Mouse (Mus musculus) embryonic facial prominence, embryonic 10.5 days (tissue): ENCODE results near the gene Prkaca. TPM values are rescaled to one million over a fixed set of nuclear protein-coding genes. Genes with fewer than 3 reads are reported as not detected.

ENCODE experiments used
- DNase-seq: peaks from one replicate; pipeline ENCODE4 v3.0.0-alpha.2; 2017; ENCODE audit warnings: low spot score
- H3K27ac ChIP-seq: fragments of 300-500 bp; sonication (generic); replicated peaks from 2 replicates; pipeline ENCODE4 v1.5.1; 2016; ENCODE audit warnings: mild to moderate bottlenecking
- H3K27me3 ChIP-seq: fragments of 300-500 bp; sonication (generic); replicated peaks from 2 replicates; pipeline ENCODE4 v1.6.1; 2016; ENCODE audit warnings: low read depth, mild to moderate bottlenecking; ENCODE audit not compliant: poor library complexity, severe bottlenecking
- H3K36me3 ChIP-seq: fragments of 300-500 bp; sonication (generic); replicated peaks from 2 replicates; pipeline ENCODE4 v1.6.1; 2016; ENCODE audit warnings: mild to moderate bottlenecking, moderate library complexity
- H3K4me1 ChIP-seq: fragments of 300-500 bp; sonication (generic); 2 replicates; pipeline ENCODE4 v1.6.1; 2016
- H3K4me3 ChIP-seq: fragments of 300-500 bp; sonication (generic); 2 replicates; pipeline ENCODE4 v1.5.1; 2016; ENCODE audit warnings: mild to moderate bottlenecking, moderate library complexity
- H3K9me3 ChIP-seq: fragments of 300-500 bp; sonication (generic); 2 replicates; pipeline ENCODE4 v1.6.1; 2016; ENCODE audit warnings: mild to moderate bottlenecking
- WGBS: fragments of 180-500 bp; shearing (Covaris S2); methylation state at CpG from one replicate; pipeline ENCODE4 v1.1.7; 2016; 5-methylcytosine and 5-hydroxymethylcytosine counted together
- polyA plus RNA-seq: library from polyadenylated mRNA; unstranded; fragments of >200 nt; fragmentation: Nextera tagmentation; extraction: Ambion mirVana; gene quantifications from 2 replicates; pipeline ENCODE4 v1.2.1, GENCODE M21; 2016

The Prkaca gene
- polyA plus RNA-seq: 150 and 153 TPM in 2 replicates

DNA sequence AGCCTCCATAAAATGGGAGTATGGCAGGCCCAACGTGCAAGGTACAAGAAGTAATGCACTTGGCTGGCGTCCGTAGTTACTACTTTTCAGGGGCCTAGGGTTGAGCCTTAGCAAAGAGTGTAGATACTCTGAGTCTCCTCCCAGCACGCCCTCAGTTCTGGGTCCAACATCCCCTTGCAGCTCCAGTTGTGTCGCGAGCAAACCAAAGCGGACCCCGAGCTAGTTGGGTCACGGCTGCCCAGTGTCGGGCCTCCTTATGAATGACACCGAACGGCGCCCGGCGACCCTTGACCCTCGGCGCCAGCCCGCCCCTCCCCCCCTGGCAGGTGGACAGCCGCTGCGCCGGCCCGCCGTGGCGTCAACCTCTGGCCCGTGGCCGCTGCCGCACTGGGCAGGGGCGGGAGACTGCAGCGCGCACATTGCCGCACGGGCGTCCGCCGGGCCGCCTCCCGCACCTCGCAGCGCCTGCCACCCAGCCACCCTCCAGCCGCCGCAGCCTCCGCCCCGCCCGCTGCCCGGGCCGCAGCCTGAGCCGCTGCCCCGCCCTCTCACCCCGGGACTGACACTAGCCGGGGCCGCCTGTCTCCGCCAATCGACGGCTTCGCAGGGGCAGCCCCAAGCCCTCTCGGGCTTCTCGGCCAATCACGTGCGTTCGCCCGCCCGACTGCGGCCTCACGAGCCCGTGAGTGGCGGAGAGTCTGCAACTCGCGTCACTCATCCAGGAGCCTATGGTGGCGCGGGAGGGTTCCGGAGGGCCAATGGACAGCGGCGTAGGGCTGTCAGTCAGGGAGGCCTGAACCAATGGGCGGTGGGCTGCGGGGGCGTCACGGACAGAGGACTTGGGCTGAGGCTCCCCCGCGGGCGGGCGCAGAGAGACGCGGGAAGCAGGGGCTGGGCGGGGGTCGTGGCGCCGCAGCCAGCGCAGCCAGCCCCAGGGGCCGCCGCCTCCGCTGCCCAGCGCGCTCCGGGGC lies at the start of gene Prkaca:
TSS of gene Prkaca (plus strand) at position 844 of the 971 bp plus-strand sequence.
- Histone ChIP-seq H3K36me3 (peaks cover 38% of the 10 kb centered on the region), H3K27ac (peak within 1 kb of the TSS; percentile 91), H3K27me3 (no peaks in the 10 kb centered on the region), H3K4me3 (peak within 1 kb of the TSS; percentile 87), H3K4me1 (peaks cover 41% of the 10 kb centered on the region), H3K9me3 (no peaks in the 10 kb centered on the region)
- under 1% methylated on average over 94 of the region's 94 CpGs for WGBS
- DNase-seq: peak; percentile 99

DNA sequence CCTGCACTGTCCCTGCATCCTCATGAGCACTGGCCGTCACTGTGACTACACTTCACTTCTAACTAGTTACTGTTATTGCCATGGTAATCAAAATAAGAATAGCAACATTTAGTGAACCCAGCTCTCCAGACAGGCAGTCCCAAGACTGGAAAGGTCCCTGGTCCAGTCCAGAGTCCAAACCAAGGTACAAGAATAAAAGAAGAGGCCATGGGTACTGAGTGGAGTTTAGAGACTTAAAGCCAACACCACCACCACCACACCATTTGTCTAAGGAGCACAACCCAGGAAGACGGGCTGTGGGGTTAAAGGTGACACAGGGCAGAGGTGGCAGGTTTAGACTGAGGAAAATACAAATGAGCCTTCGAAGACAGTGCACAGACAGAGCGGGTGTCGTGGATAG lies 48.2 kb upstream of the Prkaca start:
- WGBS: 86% methylated on average over 5 of the region's 5 CpGs
- no peaks in the 10 kb centered on the region for H3K9me3 ChIP-seq
- no peak overlapping the region for H3K27ac ChIP-seq
- H3K4me3 ChIP-seq: no peak overlapping the region
- peaks cover 95% of the 10 kb centered on the region for H3K36me3 ChIP-seq
- no peaks in the 10 kb centered on the region for H3K27me3 ChIP-seq
- no peaks in the 10 kb centered on the region for H3K4me1 ChIP-seq
- no peak for DNase-seq

DNA sequence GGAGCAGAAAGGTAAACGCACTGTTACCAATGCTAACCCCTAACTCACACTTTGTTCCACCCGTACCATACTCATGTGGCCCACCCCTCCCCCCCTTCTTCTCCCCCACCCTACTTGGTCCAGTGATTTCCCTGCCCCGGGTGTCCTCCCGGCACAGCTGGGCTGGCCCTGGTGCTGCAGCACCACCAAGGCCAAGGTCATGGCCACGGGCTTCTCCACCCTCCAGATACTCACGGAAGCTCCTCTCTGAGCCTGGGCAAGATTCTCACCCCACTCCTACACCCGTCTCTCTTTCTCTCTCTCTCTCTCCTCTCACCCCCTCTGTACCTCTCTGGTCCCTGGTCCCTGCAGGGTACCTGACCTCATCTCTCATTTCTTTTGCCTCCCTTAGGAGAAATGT lies 46.5 kb upstream of the Prkaca start:
- Histone ChIP-seq H3K27me3 (no peaks in the 10 kb centered on the region), H3K4me3 (no peak overlapping the region), H3K9me3 (no peaks in the 10 kb centered on the region), H3K27ac (no peak overlapping the region), H3K36me3 (peaks cover 95% of the 10 kb centered on the region), H3K4me1 (no peaks in the 10 kb centered on the region)
- 70% methylated on average over 7 of the region's 7 CpGs for WGBS
- no peak for DNase-seq

DNA sequence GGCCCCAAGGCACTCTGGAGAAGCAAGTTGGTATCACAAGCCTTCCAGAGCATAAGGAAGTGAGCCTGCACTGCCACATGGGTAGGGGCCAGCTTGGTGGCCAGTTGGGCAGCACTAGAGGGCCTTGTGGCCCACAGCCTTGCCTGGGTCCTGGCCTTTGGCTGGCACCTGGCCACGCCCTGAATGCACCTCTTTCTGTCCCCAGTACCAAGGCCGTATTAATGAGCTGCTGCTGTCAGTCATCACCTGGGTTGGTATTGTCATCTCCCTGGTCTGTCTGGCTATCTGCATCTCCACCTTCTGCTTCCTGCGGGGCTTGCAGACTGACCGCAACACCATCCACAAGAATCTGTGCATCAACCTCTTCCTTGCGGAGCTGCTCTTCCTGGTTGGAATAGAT lies 38.6 kb upstream of the Prkaca start:
- Histone ChIP-seq H3K4me1 (no peaks in the 10 kb centered on the region), H3K27me3 (no peaks in the 10 kb centered on the region), H3K36me3 (peaks cover 100% of the 10 kb centered on the region), H3K27ac (no peak overlapping the region), H3K4me3 (no peak overlapping the region), H3K9me3 (no peaks in the 10 kb centered on the region)
- DNase-seq: no peak
- 87% methylated on average over 5 of the region's 5 CpGs for WGBS

DNA sequence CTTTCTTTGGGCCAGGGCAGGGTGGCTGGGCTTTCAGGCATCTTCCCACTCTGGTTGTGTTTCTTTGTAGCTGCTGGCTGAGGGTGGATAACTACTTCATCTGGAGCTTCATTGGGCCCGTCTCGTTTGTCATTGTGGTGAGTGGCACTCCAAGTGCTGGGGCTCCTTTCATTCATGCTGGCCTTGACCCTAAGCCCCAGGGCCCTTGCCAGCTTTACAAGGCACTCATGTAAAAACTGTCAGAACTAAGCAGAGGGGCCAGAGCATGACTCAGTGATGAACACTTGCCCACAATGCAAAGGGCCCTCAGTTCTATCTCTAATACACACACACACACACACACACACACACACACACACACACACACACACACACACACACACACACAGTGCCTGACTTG lies 37.8 kb upstream of the Prkaca start:
- no peaks in the 10 kb centered on the region for H3K27me3 ChIP-seq
- no peaks in the 10 kb centered on the region for H3K9me3 ChIP-seq
- no peak for DNase-seq
- no peak overlapping the region for H3K27ac ChIP-seq
- peaks cover 100% of the 10 kb centered on the region for H3K36me3 ChIP-seq
- 76% methylated on average over 2 of the region's 2 CpGs for WGBS
- no peaks in the 10 kb centered on the region for H3K4me1 ChIP-seq
- H3K4me3 ChIP-seq: no peak overlapping the region

DNA sequence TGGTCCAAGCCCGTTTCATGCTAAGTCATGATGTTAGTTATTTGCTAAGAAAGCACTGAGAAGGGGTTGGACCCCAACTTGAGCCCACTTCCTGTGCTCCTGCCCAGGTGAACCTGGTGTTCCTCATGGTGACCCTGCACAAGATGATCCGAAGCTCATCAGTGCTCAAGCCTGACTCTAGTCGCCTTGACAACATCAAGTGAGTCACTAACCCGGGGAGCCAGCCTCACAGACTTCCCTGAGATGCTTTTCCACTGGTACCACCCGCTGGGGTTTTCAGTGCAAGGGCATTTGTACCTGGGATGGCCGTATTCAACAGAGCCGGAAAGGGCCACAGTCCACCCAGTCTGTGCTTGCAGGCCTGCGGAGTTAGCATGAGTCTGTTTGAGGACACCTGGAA lies 37.4 kb upstream of the Prkaca start:
- no peak overlapping the region for H3K4me3 ChIP-seq
- H3K27me3 ChIP-seq: no peaks in the 10 kb centered on the region
- no peak for DNase-seq
- H3K9me3 ChIP-seq: no peaks in the 10 kb centered on the region
- WGBS: 91% methylated on average over 8 of the region's 8 CpGs
- H3K27ac ChIP-seq: no peak overlapping the region
- H3K4me1 ChIP-seq: no peaks in the 10 kb centered on the region
- H3K36me3 ChIP-seq: peaks cover 100% of the 10 kb centered on the region

DNA sequence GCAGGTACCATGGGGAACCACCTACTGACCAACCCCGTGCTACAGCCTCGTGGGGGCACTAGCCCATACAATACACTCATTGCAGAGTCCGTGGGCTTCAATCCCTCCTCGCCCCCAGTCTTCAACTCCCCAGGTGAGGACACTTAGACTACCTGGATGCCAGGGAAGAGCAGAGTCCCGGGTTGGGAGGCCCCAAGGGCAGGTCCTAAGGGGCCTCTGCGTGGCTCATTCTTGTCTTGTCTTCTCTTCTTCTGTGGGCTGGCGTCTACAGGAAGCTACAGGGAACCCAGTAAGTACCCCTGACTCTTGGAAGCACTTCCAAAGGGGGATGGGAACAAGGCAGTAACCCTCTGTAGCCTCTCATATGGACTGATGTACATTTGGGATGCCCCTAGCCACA lies 35.1 kb upstream of the Prkaca start:
- Histone ChIP-seq H3K36me3 (peaks cover 78% of the 10 kb centered on the region), H3K9me3 (no peaks in the 10 kb centered on the region), H3K4me1 (no peaks in the 10 kb centered on the region), H3K4me3 (no peak overlapping the region), H3K27ac (no peak overlapping the region), H3K27me3 (no peaks in the 10 kb centered on the region)
- DNase-seq: peak; percentile 6
- WGBS: 92% methylated on average over 7 of the region's 7 CpGs

DNA sequence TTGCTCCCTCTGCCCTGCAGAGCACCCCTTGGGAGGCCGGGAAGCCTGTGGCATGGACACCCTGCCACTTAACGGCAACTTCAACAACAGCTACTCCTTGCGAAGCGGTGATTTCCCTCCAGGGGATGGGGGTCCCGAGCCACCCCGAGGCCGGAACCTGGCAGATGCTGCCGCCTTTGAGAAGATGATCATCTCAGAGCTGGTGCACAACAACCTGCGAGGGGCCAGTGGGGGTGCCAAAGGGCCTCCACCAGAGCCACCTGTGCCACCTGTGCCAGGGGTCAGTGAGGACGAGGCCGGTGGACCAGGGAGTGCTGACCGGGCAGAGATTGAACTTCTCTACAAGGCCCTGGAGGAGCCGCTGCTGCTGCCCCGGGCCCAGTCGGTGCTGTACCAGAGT lies 34.5 kb upstream of the Prkaca start:
- H3K4me3 ChIP-seq: no peak overlapping the region

DNA sequence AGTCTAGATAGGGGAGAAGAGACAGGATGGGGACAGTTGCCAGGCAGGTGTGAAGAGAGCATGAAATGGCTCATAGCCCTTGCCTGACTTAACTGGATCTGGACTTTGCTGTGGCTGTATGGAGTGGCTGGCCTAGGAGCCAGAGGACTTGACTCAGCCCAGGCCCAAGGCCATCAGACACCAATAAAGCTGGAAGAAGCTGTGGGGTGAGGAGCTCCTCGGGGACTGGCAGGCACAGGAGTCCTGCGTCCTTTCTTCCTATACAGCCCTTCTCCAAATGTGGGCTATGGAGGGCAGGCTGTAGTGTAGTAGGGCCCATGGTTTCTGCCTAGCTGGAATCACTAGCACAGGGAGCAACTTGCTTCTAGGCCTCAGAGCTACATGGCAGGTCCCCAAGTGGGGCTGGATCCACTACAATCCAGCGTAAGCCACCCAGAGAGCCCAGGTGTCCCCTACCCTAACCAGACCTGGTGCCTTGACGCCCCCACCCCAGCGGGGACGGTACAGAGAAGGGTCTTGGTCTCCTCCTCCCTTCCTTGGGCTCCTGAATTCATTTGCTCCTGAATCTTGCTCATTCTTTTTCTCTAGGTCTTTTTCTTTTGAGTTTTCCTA lies 31.6 kb upstream of the Prkaca start:
- WGBS: 72% methylated on average over 6 of the region's 6 CpGs
- H3K9me3 ChIP-seq: no peaks in the 10 kb centered on the region
- H3K4me1 ChIP-seq: no peaks in the 10 kb centered on the region
- no peak overlapping the region for H3K4me3 ChIP-seq
- peaks cover 43% of the 10 kb centered on the region for H3K36me3 ChIP-seq
- no peaks in the 10 kb centered on the region for H3K27me3 ChIP-seq
- peak; percentile 7 for DNase-seq
- no peak overlapping the region for H3K27ac ChIP-seq

More for the DNA sequence above, 34.5 kb upstream of the Prkaca start:
- DNase-seq: no peak
- no peaks in the 10 kb centered on the region for H3K27me3 ChIP-seq
- H3K36me3 ChIP-seq: peaks cover 71% of the 10 kb centered on the region
- no peak overlapping the region for H3K27ac ChIP-seq
- H3K9me3 ChIP-seq: no peaks in the 10 kb centered on the region
- WGBS: 93% methylated on average over 15 of the region's 15 CpGs
- H3K4me1 ChIP-seq: no peaks in the 10 kb centered on the region

DNA sequence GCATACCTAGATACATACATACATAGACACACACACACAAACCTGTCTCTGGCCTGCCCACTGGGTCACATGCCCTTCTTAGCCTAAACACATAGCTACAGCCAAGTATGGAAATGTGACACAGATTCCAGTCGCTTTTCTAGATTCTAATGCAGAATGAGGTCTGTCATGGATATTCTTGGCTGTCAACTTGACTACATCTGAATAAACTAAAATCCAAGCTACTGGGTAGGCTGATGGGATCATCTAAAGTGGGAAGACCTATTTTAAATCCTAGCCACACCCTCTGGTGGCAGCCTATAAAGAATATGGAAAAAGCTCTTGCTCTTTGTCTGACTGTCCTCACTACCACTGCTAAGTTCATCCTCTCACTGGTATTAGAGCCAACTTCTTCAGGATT lies 30.3 kb upstream of the Prkaca start:
- WGBS: 86% methylated on average over 1 of the region's 1 CpGs
- DNase-seq: no peak

DNA sequence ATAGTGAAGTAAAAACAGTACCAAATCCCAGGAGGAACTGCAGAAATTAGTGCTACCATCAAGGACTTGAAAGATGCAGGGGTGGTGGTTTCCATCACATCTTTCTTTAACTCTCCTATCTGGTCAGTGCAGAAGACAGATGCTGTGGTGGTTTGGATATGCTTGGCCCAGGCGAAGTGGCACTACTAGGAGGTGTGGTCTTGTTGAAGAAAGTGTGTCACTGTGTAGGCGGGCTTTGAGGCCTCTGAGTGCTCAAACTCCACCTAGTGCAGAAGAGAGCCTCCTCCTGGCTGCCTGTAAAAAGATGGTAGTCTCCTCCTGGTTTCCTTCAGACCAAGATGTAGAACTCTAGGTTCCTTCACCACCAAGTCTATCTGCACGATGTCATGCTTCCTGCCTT lies 27.3 kb upstream of the Prkaca start:
- no peaks in the 10 kb centered on the region for H3K36me3 ChIP-seq
- H3K9me3 ChIP-seq: no peaks in the 10 kb centered on the region
- no peak overlapping the region for H3K27ac ChIP-seq
- H3K4me3 ChIP-seq: no peak overlapping the region
- no peaks in the 10 kb centered on the region for H3K4me1 ChIP-seq
- no peaks in the 10 kb centered on the region for H3K27me3 ChIP-seq
- 68% methylated on average over 3 of the region's 3 CpGs for WGBS
- no peak for DNase-seq

More for the DNA sequence above, 30.3 kb upstream of the Prkaca start:
- no peak overlapping the region for H3K27ac ChIP-seq
- H3K9me3 ChIP-seq: no peaks in the 10 kb centered on the region
- H3K4me3 ChIP-seq: no peak overlapping the region
- H3K36me3 ChIP-seq: peaks cover 30% of the 10 kb centered on the region
- H3K27me3 ChIP-seq: no peaks in the 10 kb centered on the region
- no peaks in the 10 kb centered on the region for H3K4me1 ChIP-seq

DNA sequence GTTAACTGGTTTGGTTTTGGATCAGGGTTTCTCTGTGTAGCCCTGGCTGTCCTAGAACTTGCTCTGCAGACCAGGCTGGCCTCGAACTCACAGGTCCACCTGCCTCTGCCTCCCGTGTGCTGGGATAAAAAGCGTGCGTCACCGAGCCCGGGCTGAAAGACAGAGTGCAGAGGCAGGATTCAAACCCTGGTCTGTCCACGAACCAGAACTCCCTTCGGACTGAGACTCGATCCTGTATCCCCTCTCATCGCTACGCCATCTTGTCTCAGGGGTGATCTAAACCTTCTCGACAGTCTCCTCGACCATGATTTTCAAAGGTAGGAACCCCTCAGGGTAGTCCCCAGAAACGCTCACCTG lies 18.1 kb upstream of the Prkaca start:
- Histone ChIP-seq H3K9me3 (no peaks in the 10 kb centered on the region), H3K4me1 (peaks cover 23% of the 10 kb centered on the region), H3K4me3 (peak overlapping the region; percentile 86), H3K27me3 (no peaks in the 10 kb centered on the region), H3K36me3 (peaks cover 13% of the 10 kb centered on the region), H3K27ac (peak overlapping the region; percentile 76)
- no peak for DNase-seq
- WGBS: 2% methylated on average over 14 of the region's 14 CpGs
